Mouse (Mus musculus) frontal cortex, postnatal 25 days (tissue): ENCODE measurements at regions not wholly inside any gene's neighbourhood (a gene's known extent, or its start where the extent isn't known, plus 50 kb on each side); places are given as distances from the start of the nearest gene placed in this dataset.

Source experiments
- DNase-seq, 2 experiments: peaks; one replicate each; pipeline ENCODE4 v3.0.0; 2022; ENCODE audit warnings: low spot score in 2 of 2

DNA sequence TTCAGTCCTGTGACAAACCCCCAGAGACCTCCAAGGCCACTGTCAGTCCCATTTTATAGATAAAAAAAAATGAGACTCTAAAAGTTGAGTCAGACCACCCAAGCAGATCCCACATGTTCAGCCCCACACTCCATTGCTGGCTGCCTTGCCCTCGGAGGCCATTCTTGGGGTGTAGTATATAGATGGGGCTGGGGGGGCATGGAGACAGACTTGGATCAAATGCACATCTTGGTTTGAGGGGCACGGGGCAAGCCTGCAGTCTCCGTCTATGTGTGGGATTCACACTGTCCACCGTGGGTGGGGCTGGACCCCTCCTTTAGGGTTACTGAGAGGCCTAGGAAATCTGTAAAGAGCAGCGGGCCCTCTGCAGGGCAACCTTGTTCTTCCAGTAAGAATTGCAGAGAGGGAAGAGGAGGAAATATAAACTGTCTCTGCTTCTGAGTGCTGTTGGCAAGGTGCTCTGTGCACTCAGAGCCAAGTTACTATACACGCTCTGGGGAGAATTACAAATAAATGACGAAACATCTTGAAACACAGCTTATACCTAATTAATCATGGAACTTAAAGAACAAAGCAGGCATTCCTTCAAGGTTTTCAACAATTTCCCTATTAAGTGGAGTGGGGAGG is 184.4 kb upstream of the Habp2 start:
- no peak for DNase-seq

DNA sequence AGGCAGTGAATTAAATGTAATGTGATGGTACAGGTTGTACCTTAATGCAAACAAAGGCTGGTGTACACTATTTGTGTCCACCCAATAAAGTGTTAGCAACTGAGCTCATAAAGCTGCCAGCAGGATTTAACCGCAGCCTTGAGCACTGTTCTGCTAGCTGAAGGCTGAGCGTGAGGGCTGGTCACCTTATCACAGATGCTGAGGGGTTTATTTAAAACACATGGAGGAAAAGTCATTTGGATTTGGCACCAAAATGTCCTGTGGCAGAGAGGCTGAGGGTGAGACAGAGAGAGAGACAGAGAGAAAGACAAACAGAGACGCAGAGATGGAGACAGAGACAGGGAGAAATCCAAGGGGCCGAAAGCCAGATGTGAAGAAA is 181.9 kb upstream of the Habp2 start:
- no peak for DNase-seq

DNA sequence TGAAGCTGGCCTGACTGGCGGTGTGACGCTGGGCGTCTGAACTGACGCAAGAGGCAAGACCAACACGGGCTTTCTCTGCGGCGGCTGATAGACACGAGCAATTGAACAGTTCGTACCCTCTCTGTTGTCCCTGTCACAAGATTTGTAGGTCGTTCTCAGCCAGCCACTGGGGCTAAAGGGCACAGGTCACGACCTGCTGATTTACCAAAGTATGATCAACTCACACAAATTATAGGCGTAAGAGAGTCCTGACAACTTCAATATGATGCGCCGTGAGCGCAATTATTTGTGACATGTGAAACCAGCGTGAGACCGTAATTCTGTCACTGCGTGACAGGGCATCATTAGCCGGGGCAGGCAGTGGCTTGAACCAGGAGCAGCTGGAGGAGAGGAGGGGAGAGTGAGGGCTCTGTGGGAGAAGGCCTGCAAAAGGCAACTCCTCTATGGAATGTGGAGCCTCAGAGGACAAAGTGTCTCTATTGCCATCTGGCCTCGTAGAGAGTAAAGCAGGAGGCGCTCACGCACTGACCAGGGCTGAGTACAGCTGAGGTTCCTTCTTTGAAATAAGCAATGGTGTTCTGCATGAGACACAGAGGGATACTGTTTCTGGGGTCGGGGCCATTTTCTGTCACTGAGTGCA is 181.4 kb upstream of the Habp2 start:
- no peak for DNase-seq

DNA sequence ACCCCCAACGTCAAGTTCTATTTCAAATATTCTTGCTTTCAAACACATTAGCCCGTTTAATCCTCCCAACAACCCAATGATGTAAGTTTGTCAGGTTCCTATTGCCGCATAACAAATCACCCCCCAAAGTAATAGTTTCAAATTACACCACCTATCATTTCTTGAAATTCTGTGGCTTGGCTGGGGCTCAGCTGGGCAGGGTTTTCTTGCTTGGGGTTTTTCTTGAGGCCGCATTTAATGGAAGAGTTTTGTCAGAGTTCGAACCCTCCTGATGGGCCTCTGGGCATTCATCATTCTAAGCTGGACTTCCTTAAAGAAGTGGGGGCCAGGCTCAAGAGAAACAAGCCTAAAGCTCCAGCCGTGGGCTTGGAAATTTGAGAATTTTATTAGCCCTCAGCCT is 178.1 kb upstream of the Habp2 start:
- no peak for DNase-seq

DNA sequence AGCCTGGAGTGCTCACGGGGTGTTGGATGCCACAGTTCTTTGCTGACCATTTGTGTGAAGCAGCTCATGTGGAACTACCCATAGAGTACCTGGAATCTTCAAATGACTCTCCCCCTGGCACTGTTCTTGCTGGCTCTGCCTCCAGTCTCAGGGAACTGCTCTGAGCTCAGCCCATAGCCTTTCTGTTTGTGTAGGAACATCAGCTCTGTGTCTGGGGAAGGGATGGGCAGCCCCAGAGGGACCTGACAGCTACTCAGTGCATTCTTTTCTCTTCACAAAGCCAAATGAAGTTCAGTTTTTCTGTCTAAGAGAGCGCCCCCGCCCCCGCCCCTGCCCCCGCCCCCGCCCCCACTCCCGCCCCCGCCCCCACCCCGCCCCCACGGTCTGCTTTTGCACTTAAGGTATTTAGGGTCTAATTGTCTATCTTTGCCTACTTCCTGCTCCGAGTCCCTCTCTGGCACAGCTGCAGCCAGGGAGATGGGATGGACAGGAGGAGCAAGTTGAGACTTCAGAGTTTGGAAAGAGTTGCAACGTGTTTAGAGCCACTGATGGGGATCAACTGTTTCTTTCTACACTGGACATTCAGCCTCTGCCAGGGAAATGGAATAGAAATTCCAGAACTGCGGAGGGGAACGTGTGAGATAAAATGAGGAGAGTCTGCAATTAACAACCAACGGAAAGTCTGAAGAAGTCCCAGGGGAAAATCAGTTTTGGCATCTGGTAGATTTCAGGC is 171.2 kb upstream of the Habp2 start:
- DNase-seq = no peak

DNA sequence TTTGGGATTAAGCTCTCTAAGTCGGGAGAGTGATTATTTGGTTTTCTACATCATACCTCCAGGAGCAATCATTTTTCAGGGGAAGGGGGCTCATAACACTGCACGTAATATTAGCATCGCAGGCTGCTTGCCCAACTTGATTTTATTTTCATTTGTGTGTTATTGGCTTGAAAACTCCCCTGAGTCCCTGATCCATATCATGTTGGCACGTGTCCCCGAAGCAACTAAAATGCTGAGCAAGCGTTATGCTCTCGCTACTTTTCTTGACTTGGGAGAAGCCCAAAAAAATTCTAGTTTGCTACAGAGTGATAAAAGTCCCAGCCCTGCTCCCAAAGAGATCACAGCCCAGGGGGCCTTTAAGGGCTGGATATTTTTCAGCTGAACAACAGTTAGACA is 170.7 kb upstream of the Habp2 start:
- DNase-seq = no peak

DNA sequence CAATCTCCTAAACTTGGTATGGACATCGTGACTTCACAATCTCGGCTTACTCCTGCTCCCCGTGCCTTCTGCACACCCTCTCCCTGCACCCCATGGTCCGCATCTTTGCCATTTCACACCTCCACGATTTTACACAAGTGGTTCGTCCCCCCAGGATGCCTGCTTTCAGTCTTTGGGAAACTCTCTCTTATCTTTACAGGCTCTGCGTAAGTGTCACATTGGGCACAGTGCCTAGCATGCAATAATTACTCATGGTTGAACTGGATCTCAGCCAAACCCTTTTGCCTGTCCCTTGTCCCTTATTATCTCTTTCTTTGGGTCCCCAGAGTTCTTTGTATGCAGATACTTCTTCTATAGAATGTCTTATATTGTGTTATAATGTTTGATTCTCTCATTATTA is 166.2 kb upstream of the Habp2 start:
- DNase-seq = no peak

DNA sequence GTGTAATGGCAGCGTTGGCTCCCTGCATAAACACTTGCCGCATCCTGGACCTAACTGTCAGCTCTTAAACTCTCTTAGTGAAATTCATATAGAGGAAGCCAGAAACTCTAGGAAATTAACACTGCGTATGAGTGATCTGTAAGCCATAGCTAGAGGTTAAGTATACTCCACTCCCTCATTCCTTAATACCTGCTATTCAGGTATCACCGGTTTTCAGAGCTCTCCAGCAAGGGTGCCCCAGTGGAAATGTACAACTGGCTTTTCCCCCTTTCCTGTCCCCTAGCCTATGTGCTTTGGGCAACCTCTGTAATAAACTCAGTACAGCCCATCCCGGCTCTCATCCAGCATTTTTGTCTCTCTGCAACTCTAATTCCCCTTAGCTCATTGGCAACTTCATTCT is 164.8 kb upstream of the Habp2 start:
- DNase-seq = no peak

DNA sequence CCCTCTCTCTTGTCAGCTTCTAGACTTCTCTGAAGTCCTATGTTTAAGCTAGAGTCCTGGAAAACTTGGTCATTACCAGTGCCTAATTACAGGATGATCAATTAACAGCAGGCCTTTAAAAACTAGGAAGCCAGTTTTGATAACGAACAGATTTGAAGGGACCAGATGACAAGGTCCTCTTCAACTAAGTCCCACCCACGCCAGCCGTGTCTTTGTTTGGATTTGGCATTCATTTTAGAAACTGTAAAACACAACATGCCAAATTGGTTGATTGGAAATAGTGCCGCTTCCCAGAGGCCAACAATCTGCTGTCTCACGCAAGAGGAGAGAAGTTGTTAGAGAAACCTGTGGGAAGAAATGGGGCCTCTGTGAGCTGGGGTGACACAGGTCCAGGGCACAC is 155.4 kb upstream of the Habp2 start:
- no peak for DNase-seq

DNA sequence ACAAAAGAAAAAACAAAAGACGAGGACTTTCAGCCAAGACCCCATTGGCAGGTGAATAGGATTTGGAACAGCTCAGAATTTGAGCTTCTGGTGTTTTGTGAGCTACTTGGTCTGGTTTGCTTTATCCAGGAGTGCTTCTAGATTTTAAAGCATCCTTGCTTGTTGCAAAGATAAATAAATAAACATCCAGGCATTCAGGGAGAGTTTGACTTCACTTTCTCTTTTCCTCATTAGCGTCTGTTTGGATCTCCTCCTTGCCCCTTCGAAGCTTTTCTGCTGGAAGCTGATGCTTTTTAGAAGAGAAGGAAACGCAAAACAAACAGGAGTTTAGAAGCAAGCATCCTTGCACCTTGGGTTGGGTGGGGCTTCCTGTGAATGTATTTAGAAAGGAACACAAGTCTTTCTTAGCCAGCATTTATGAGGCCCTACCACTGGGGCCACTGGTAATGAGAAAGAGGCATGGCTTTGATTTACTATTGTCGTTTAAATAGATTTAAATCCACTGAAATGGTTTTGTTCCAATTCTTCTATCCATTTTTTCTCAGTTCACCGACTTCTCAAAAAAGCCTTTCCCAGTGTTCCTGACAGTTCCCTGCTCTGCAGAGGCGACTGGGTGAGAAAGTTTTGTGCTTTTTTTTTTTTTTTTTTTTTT is 153.9 kb upstream of the Habp2 start:
- DNase-seq = no peak

DNA sequence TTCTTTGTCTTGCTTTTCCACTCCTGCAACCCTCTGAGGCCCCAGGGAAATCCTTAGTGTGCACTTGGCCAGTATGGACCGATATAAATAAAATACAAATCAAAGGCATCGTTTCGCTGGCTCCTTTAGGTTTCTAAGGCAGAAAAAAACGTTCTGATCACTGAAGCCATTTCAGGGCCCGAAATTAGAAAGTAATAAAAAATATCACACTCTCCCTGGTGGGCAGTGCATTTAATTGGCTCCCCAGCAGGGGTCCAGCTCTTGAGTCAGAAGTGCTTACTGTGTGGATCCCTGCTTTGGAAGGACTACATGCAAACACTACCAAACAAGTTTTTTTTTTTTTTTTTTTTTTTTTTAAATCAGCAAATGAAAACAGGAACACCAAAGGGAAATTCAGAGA is 153.4 kb upstream of the Habp2 start:
- DNase-seq = no peak

DNA sequence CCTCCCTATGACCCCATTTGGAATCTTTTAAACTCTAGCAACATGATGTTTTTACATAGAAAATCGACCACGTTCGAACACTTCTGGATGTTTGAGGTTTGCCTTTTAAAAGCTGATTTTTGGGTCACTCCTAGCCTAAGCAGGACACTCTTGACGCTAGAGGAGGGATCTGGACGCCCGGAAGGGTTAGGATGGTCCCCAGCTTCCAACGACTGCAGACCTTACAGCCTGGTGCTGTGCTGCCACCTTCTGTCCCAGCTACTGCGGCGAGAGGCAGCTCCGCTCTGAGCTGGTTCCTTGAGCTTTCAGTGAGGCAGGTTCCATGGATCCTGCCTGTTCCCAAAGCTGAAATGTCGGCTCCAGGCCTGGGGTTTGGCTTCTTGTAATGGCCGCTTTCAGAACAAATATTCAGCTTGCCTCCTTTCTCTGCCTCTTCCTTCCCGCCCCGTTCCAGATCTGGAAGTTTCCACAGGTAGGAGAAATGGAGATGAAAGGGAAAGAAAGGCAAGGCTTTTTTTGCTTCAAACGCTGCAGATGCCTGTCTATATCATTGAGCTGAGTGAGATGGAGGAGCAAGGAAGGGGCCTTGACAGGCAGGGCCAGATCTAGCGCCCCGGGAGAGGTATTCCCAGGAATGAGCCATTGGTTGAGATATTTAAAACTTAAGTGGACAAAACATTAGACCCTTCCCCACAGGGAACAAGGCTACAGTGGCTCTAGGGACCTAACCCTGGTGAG is 152.7 kb upstream of the Habp2 start:
- DNase-seq = peak; percentile 63 to 69

DNA sequence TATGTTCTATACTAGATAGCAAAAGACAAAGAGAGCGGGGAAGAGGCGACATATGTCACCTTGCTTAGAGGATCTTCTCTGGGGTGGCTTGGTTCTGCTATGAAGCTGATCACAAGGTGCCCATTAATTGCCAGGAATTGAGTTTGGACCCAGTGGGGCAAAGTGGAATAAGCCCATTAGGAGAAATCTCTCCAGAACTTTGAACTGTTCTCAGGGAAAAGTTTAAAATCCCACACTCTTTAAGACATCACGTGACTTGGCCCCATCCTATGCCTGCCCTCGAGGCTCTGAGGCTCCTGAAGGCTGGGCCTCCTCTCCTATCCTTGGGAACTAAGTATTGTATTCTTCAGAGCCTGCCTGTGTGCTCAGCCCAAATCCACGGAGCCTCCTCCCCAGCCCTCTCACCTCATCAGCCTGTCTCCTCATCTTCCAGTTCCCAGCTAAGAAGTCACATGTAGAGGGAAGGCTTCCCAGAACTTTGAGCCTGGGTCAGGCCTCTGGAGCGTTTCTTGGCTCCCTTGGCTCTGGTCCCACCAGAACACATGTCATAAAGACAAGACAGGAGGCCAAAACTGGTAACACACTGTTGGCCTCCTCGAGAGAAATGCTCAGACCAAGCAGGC is 151.5 kb upstream of the Habp2 start:
- DNase-seq = no peak

DNA sequence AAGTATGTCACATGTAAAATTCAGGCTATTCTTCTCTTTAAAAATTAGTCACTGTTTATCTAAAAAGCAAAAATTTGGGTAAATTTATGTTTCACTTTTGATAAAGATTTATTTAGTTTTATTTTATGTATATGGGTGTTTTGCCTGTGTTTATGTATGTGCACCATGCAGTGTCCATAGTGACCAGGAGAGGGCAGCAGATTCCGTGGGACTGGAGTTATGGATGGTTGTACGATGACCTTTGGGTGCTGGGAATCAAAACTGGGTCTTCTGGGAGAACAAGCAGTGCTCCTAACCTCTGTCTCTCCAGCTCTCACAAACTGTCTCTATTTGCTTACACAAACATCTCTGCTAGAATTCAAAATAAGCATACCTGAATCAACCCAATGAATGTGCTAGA is 146.4 kb upstream of the Habp2 start:
- DNase-seq = no peak

DNA sequence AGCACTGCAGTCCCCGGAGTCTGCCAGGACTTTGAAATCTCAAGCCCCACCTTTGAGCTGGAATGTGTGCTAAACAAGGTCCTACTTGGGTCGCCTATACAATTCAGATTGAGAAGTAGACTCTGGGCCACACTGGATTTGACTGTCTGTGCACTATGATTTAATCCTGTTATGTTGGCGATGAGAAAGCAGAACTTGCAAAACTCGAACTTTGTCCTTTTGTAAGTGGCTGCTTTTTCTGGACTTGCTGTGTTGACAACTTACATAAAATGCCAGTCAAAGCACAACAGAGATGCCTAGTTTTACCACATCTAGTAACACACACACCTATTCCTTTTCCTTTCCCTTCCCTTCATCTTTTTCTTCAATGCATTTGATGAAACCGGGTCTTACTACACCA is 142.7 kb upstream of the Habp2 start:
- no peak for DNase-seq

DNA sequence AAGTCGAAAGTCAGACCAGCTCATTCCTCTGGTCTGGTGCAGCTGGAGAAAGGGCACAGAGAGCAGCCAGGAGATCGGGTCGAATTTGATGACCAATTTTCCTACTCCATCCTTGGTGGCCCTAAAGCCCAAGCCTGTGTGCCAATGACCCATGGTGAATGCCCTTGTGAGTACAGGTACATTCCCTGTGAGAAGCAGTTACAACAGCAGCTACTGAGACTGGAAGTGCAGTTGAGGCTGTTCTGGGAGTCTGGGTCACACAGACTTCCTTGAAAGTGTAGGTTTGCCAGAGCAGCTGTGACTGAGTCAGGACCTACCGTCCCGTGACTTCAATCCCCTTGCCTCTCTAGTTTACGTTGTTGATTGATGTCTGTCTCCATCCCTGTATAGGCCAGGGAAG is 129.8 kb upstream of the Habp2 start:
- DNase-seq = no peak

DNA sequence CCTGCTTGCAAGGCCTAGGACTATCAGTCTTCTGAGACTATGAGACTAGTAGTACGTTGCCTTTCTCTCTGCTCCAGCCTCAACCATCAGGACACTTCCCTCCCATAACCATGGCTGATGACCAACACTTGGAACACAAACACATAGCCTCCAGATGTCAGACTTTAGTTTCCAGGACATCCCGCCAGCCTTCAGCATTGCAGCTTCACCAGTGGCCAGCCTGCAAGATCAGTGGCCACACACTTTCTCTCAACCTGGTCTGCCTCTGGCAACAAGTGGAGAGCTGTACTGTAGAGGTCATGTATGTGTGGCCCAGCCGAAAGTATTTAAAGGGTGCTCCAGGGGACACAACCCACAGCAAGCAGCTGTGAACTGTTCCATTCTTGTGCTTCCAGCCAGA is 124.8 kb upstream of the Habp2 start:
- DNase-seq = no peak

DNA sequence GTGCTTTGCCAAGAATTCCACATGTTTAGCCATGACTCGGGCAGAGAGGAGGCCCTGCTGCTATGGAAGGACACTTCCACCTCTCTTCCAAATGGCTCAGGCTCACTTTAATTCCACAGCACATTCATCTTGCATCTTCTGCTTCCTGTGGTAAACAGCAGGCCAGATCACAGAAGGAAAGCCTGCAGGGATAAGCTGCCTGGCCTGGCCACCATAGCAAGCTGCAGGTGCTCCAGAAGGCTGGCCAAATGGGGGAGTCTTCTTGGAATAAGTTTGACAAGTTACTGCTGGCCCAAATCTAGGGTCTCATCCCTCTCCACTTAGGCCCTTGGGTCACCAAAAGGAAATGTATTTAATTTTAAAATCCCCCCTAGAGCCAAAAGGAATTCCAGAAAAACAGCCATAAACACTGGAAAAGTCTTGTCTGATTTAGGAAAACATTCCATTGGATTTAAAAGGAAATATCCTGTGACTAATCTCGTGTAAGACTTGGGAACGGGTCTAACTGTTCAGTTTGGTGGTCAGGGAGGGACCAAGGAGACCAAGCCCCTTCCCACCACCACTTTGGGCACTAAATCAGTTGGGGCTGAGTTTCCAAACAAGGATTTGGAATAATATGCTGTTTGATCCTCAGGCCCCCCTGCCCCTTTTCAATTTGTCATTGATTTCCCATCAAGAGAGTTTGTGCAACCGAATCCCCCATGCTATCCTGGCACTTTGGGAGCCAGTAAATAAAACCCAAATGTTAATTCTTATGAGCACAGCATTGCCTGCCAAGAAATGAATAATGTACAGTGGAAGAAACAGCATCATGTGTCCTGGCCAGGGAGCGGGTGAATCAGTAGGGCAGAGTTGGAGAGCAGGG is 117.6 kb upstream of the Habp2 start:
- no peak for DNase-seq

DNA sequence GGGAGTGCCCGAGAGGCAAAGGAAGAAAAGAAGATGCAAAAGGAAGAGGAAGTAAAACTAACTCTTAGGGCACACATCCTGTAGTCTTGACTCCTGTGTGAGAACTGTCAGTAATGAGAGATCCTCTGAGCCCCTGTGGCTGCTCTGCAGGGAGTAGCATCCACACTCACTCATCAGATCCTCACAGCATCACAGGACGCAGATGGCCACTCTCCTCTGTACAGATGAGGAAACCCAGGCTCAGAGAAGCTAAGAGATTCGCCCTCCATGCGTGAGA is 117.0 kb upstream of the Habp2 start:
- DNase-seq = no peak

DNA sequence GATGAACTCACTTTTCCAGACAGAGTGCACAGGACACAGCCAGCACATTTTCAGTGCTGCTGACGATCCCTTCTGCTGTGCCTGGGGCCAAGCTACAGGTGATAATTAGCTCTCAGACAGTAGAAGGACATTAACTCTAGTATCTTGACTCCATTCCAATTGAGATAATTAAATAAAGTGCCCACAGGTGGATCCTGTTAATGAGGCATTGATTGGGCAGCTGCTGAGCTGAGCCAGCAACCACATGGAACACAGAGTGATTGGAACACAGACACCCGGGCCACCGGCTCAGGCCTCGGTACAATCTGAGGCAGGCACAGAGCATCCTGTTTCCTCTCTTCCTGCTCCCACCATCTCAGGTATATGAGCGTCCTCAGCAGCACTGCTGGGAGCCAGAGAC is 114.5 kb upstream of the Habp2 start:
- no peak for DNase-seq

DNA sequence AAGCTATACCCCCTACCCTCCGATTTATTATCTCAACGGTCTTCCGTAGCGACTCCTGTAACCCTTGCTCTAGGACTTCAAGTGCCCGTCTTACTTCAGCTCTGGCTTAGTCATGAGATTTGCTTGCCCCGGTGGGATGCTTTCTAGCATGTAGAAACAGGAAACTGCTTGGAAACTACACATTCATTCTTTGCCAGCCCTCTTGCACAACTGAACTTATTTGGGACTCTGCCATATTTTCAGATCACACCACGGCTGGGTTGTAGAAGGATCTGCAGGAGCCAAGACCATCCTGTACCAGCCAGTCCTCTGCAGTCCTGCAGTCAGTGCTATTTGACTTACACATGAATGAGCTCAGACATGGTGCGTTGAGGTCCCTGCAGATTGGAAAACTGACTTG is 110.9 kb upstream of the Habp2 start:
- DNase-seq = no peak
